Mouse (Mus musculus) thymus, postnatal 25 days (tissue): ENCODE measurements around the gene Mapk12.

Experiments used
- DNase-seq: peaks from one replicate; pipeline ENCODE4 v3.0.0; 2022

Gene Mapk12

DNA sequence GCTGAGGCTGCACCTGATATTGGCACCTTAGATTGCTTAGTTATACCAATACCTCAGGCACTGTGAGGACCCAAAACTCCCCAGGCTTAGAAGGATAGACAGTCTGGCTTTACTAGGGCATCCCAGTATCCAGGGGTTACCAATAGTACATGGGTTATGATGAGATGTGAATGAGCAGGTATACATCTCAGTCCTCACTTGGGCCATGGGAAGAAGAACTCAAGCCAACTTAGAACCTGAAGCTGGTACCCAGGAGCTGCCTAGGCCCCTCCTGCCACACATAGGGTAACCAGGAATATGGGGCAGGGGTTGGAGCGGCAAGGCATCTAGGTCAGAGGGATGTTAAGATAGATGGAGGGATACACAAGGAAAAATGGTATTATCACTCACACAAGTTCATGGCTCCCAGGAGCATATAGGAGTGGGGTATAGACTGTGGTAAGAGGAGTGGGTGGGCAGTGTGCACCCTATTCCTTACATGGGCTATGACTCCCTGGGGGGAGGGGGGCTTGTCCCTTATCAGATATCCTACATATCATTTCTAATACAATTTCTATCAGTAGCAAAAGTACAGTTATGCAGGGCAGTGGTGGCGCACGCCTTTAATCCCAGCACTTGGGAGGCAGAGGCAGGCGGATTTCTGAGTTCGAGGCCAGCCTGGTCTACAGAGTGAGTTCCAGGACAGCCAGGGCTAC lies 3.9 kb downstream of the Mapk12 start:
- no peak for DNase-seq

DNA sequence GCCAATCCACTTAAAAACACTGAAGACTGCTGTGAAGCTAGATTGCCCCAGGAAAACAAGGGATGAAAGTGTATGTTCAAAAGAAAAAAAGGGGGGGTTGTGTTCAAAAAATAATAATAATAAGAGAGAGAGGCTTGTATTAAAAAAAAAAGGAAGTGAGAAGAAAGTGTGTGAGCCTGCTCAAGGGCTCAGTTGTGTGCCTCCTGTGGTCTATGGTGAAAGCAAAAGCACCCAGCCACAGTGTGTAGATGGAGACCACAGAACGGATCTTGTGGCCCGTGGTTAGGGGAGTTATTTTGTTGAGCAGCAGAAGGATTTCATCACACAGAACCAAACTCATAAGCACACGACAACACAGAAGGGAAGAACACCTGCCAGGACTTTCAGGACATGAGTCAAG lies 9.2 kb downstream of the Mapk12 start:
- DNase-seq, result peak; percentile 64

DNA sequence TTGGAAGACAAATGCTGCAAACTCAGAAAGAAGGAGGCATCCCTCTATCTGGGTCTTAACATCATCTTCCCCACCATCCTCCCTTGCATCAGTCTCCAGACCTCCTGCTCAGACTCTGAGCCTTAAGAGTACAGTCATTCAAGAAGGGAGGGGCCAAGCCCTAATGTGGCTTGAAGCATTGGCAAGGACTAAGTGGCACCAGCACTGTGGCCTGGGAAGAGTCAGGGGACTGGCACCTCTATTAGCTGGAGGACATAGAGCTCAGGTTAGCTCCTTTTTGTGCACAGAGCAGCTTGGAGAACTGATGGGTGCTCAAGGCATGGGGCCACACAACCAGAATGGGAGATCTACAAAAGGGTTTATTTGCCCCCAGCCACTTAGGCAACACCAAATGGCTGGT lies 10.3 kb downstream of the Mapk12 start:
- no peak for DNase-seq

DNA sequence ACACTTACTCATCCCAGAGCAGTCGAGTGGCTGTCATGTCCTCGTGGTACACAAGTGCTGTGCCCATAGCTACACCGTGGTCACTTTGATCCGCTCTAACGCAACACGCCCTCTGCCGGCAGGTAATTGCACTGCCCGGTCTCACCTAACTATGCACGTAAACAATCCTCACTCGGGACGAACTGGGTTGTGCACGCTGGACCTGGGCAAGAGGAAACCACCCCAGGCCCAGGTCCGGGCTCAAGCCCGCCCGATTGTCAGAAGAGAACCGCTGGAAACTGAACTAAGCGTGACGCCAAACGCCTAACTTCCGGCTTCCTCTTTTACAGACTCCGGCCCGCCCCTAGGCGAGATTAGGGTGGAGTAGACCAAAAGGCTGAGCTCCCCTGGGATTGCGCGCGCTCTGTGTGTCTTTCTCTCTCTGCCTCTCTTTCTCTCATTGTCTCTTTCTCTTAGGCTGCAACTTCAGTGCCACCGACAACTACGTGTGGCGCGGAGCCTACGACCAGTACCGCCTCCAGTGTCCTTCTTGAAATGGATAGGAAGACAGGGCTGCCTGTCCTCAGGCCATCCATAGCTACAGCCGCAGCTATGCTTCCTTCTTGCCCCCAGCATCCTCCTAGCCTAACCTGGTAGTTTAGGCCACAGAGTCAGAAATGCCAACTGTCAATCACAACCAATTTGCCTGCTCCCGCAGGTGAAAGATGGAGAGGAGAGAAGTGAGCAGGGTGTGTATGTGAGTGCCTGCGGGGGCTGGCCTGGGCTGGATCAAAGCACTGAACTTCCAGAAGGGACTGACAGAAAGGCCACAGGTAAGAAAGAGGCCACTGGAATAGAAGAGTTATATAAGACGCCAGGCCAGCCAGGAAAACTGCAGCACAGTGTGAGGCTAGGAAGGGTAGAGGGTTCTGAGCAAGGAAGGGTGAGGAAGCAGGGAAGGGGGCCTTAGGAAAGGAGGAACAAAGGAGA lies 11.8 kb downstream of the Mapk12 start, which contains the start of gene Hdac10:
Hdac10 (minus strand) TSS at position 319 of the 969 bp plus-strand sequence.
- peak; percentile 82 for DNase-seq

DNA sequence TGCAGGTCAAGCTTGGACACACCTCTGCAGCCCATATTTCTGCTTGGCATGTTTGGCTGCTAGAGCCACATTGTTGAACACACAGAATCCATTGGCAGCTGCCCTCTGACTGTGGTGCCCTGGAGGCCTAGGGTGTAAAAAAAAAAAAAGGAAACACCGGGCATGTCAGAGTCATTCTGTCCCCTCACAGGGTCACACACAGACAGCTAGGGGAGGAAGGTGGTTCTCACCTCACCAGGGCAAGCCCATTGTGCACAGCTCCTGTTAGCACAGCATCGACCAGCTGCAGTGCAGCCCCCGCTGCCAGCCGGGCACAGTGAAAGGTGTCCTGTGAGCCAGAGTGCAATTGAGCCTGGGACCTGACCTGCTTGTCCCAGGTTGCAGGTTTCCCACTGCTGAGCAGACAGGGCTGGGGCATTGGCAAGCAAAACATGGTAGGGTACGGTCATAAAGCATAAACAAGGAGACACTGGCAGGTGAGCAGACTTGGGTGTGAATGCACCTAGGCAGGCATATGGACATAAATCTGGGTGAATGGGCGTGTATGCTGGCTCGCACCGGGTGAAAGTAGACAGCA lies 13.1 kb downstream of the Mapk12 start:
- DNase-seq, result no peak

DNA sequence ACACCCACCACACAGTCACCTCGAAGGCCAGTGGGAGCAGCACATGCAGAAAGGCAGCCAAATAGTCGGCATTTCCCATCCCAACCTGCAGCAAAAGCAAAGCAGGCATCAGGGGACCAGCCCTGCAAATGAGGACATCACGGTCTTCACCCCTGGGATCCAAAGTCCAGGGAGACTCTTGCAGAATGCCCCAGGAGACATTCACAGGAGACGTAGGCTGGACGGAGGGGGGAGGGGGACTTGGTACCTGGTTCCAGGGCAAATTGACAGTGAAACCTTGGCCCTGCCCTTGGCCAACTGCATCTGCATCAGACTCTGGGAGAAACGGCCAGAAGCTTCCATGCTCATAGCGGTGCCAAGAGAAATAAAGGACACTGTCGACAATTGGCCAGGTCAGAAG lies 13.9 kb downstream of the Mapk12 start:
- DNase-seq, result no peak

DNA sequence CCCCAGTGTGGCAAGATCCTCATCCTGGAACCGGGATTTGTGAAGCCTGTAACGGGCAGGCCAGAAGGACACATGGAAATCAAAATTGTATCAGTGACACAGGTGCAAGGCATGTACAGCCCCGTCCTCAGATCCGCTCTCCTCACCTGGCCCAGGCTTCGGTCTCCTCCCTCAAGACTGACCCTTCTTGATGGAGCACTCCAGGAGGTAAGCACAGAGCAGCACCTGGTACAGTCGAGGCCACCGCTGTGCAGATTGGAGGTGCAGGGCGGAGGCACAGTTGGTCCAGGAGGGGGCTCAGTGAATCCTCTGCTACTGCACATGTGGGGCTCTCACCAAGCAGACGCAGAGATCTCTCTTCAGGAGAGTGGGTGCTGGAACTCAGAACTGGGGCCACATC lies 15.2 kb downstream of the Mapk12 start:
- no peak for DNase-seq

DNA sequence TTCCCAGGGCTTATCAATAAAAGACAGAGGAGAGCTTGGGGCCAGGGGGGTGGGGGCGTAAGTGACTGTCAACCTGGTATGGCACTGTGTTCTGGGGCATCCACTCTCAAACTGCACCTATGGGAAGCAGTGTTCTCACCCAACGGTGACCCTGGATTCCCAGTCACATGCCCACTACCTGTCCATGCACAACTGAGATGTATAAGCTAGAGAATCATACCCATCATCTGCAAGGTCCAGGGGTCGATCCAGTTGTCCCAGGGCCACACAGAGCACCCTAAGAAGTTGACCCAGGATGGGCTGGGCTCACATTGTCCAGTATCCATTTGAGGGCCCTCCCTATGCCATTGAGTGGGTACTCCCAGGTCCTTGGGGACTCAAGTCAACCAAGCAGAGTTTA lies 16.2 kb downstream of the Mapk12 start:
- DNase-seq, result no peak

DNA sequence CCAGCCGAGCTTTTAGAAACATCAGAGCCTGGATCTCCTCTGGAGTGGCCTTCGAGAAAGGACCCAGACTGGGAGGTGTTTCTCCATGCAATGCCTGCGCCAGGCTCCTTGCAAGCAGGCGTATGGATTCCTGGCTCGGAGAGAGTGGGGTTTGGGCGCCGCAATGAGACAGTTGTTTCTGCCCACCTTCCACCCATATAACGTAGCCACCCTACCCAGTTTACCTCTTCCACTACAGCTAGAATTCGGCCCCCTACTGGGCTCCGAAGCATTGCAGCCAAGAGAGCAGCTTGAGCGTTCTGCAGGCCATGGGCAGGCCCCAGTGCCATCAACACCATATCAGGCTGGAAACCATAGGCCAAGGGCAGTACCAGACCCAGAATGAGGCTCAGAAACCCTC lies 16.9 kb downstream of the Mapk12 start:
- DNase-seq, result peak; percentile 34

DNA sequence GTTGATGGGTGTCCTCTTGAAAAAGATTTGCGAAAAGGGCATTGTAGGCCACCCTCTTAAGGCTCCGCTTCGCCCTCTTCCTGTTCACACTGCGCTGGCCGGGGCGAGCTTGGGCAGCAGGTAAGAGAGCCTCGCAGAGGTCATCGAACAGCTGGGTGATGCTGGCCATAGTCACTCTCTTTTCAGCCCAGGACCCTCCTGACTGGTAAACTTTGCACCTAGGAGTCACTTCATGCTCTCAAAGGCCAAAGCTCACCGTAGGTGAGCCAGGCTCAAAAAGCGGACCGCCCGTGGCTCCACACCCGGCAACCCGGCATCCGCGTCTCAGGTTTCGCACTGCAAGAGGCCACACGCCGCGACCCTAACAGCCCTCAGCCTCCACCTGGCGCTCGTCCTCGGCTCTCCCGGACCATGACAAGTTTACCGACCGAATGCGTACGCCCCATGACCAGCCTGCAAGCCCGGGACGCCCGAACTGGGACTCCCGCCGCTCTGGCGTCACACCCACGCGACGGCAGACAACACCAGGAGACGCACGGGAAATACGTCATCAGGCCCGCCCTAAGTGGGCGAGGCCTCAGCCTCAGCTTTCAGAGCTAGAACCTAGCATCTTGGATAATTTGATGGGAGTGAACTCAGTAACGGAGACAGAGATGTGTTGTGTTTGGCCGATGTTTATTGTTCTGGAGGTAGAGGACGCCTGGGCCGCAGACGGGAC lies 17.7 kb downstream of the Mapk12 start, which contains the start of gene Tubgcp6:
Tubgcp6 (minus strand) TSS at position 464 of the 718 bp plus-strand sequence.
- DNase-seq, result peak; percentile 94

DNA sequence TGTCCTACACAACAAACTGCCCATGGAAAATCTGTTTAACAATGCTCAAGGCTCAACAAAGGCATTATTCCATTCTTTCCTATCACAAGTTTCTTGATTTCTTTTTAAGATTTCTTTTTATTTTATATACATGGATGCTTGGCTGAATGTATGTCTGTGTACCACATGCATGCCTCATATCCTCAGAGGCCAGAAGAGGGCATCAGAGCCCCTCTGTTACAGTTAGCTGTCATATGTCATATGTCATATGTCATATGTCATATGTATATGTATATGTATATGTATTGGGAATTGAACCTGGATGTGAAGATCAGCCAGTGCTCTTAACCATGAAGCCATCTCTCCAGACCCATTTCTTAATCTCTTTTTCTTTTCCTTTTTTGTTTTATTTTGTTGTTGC lies 22.5 kb downstream of the Mapk12 start:
- DNase-seq, result peak; percentile 36

DNA sequence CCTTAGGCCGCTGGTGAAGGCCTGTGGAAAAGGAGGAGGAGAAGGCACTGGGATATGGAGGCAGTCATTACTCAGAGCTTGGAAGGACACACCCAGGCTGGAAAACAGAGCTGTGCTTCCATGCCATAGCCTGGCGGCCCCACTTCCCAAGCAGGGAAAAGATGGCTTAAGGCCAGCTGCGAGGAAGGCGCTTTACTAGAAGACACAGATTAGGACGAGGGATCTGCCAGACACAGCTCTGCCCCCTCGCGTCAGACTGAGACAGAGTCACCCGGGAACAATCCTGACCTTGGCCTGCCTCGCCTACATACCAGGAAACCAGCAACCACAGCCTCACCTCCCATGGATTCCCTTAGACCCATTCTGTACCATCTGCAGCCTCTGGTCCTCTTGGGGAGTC lies 30.4 kb downstream of the Mapk12 start:
- no peak for DNase-seq

DNA sequence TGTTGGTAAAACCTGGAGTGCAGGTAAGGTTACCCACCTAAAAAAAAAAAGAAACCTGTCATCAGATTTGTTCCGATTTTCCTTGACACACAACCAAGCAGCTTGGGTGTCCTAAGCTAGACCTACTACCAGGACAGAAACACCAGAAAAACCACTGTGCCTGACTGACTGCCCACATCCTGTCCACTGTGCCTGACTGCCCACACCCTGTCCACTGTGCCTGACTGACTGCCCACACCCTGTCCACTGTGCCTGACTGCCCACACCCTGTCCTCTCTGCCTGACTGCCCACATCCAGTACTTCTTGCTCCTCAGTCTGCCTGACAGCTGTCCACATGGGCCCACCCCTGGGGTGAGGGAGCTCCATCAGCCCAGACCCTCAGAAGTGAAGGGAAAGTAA lies 33.5 kb downstream of the Mapk12 start:
- DNase-seq, result no peak

DNA sequence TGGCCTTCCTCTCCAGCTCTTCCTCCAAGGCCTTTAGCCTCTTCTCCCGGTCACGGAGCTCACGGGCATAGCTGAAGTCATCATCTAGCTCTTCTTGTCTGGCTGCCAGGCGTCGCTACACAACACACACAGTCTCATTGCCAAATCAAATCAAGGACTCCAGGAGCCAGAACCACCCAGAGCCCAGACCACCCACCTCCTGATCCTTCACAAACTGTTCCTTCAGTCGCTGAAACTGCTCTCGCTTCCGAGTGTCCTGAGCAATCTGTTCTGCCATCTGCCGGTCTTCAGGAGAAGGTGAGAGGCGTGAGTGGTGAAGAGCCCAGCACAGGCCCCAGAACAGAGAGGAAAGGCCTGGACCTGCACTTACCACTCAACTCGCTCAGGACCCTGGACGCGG lies 34.4 kb downstream of the Mapk12 start:
- DNase-seq, result no peak

DNA sequence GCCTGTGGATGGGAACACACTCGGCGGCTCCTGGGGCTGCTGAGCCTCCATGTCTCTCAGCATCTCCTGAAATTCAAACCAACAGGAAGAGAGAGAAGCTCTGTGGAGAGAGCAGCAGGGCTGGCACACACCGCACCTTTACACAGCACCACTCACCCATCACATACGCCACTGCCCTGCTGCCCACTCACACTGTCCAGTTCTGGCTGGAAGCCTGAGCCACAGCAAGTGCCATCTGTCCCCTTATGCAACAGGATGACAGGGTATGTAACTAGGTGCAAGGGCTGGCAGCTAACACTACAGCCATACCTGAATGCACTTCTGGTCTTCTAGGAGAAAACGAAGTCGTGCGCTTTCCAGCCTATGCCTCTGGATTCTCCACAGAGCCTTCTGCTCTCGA lies 36.1 kb downstream of the Mapk12 start:
- DNase-seq, result no peak

DNA sequence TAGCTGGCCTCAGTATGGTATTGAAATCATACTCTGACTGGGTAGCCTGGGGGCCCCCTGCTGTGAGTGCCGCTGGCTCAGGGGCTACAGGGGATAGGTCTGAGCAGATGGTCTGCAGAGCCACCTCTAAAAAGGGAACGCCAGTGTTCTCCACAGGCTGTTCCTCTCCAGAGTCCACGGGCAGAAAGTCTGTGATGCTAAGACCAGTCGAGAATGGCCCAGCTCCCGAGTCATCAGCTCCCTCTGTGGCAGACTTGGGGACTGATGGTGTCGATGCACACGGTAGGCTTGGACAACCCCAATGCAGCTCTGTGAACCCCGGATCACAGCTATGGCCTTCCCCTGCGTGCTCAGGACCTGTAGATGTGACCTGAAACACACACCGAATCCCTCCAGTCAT lies 36.6 kb downstream of the Mapk12 start:
- DNase-seq, result no peak

DNA sequence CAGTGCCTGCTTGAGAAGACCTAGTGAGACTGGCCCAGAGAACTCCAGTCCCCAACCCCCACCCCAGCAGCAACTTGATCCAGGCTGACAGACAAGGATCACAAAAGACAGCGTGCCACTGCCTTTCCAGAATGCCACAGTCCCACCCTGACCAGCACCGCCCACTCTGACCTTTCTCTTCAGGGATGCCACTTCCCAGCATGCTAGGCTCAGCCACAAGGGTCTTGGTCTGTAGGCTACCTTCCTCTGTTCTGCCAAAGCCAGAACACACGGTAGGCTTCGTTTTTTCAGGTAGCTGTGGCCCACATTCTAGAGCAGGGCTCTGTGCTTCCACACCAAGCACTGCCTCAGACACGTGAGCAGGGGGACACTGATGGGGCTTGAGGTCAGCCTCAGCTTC lies 37.9 kb downstream of the Mapk12 start:
- no peak for DNase-seq

DNA sequence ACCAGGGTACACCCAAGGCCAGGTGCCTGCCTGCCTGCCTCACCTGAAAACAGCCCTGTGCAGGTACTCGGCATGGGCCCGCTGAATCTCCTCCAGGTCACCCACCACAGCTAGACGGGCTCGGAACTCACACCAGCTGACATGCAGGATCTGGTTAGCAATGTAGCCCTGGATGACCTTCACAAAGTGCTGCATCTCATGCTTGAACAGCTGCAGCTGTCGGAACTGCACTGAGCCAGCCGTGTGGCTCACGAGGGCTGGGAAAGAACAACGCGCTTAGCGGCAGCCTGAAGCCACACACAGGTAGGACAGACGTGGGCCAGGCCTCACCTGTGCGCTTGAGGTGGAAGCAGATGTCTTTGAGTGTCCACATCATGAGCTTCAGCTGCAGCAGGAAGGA lies 39.7 kb downstream of the Mapk12 start:
- no peak for DNase-seq

DNA sequence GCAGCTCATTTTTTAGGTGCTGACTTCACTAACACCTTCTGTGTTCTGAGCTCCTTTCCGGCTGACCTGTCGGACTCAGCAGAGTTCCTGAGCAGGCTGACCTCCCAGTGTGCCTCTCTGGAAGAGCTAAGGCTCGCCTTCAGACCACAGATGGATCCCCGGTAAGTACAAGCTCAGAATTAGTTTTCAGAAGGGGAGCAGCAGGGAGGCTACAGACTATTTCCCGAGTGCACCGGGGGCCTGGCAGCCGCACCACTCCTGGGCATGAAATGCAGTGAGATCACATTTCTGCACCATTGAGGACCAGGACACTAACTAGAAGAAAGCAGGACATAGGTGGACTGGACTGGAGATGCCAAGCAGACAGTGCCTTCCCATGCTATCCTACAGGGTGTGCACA lies 41.9 kb downstream of the Mapk12 start:
- DNase-seq, result no peak

DNA sequence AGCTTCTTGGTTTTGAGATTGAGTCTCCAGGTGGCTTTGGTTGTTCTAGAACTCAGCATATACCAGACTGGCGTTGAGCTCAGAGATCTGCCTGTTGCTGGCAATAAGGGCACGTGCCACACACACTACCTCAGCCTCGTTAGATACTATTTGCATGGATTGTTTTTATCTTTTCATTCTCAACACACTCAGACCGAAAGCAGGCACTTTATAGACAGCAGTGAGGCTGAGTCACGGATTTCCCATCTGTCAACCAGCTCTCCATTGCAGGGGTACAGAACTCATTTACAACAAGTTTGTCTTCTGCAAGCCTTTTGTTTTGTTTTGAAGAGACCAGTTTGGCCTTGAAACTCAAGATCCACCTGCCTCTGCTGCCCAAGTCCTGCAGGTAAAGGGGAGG lies 43.1 kb downstream of the Mapk12 start:
- DNase-seq, result no peak

DNA sequence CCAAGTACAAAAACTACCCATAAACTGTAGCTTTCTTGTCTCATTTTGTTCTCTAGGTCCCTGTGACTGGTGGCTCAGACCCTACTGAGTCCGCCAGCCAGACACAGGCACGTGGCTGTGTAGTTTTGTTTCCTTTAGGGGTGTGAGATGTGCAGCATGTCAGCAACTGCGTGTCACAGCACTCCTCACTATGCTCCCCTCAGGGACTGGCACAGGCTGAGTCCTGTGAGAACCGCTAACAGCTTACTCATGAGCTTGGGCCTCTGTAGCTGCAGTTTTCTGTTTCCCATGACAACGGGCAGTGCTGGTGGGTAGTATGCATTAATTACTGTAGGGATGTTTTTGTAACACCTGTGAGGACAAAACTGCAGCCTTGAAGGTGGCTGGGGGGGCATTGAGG lies 48.3 kb downstream of the Mapk12 start:
- DNase-seq, result no peak

DNA sequence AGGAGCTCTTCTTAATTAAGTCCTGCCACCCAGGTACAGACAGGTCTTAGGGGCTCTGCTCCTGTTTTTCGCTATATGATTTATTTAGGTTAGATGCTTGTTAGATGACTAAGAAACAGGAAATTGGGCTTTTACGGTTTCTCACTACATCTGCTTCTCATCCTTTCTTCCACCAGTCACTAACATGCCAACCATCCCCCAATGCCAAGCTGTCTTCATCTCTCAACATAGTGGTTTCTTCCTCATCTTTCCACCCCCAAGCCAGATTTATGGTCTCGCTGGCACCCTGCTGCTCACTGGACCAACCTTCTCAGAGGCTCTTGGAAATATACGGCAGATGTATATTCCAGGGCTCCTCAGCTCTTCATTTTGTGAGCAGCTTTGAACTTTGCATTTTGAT lies 49.8 kb downstream of the Mapk12 start:
- DNase-seq, result no peak
